Mouse (Mus musculus): ENCODE data around the gene Fig4. TPM values are rescaled to one million over a fixed set of nuclear protein-coding genes. Genes with fewer than 3 reads are reported as not detected.

Gene Fig4
- polyA plus RNA-seq, 1 experiment from 2014 or later: 33.7 TPM

DNA sequence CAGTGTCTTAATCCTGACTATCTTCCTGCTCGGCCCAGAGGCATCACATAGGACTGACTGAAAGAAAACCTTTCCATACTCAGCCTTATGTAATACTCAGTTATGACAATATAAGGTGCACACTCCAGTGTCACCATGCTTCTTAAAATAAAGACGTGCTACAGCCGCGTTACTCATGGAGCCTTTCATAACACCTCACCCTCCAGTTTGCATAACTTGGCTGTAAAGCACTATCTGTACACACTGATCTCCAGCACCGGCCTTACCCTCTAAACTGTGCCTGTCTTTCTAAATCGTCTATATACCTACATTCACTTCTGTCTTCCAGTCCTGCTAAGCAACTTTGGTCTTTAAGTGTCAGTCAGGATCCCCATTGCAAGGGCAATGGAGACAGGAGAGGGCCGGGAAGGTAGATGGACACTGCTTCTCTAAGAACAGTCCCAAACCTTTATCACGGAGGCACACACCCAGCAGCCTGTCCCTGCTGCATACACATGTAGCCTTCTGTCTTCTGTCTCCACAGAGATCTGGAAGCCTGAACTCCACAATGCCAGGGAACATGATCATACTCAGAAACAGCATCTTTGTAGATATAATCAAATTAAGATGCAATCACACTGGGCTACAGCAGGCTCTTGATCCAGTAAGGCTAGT is 53.9 kb downstream of the Fig4 start:
- ATAC-seq (no peak), DNase-seq (ENCODE audit: low spot score) (no peak)
- Histone ChIP-seq H3K4me2 (ENCODE audit: low read length) (no peak overlapping the region), H3K4me3 (ENCODE audit: low read depth, low read length) (no peak overlapping the region), H3K27ac (ENCODE audit: low read depth, low read length) (no peak overlapping the region), H3K36me3 (ENCODE audit: control insufficient read depth, insufficient read depth, low read length) (peaks cover 8% of the 10 kb centered on the region; the same call in 1 of the 2 replicates), H3K4me1 (ENCODE audit: control insufficient read depth, insufficient read depth, low read length) (no peaks in the 10 kb centered on the region), H3K9ac (ENCODE audit: low read length) (no peak overlapping the region), H3K27me3 (replicated peaks; ENCODE audit: control insufficient read depth, insufficient read depth, low read length) (no peaks in the 10 kb centered on the region), H3K9me3 (replicated peaks; ENCODE audit: control insufficient read depth, low read length) (no peaks in the 10 kb centered on the region)
- WGBS: 91% methylated on average over 8 of the region's 8 CpGs

DNA sequence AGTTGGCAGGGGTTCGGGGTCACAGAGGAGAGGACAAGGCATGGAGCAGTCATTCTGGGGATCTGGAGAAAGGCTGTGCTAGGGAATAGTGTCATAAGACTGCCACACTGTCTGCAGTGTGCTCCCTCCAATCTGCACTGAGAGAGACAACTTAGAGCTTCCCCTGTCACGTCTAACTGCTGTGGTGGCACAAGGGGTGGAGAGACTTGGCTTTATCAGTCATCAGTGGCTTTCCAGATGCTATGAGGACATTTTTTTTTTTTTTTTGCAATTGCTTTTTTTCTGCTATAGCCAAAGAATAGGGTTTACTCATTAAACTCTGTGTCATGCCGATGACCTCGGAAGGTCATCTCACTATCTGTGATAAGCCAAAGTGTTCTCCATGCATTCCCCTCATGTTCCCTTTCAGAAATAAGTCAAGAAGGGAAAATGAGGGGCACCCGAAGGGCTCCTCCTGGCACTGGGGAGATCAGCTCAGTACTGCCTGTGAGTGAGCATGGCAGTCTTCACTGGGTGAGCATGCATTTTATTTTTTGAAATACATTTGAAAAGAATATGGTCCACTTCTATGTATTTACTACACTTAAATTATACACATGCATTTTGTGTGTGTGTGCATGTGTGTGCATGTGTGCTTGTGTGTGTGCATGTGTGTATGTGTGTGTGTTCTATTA is 55.1 kb downstream of the Fig4 start:
- DNase-seq (ENCODE audit: low spot score) (no peak), ATAC-seq (no peak)
- Histone ChIP-seq H3K4me3 (ENCODE audit: low read depth, low read length) (no peak overlapping the region), H3K4me2 (ENCODE audit: low read length) (no peak overlapping the region), H3K36me3 (ENCODE audit: control insufficient read depth, insufficient read depth, low read length) (peaks cover 4% of the 10 kb centered on the region; the same call in 1 of the 2 replicates), H3K9me3 (replicated peaks; ENCODE audit: control insufficient read depth, low read length) (no peaks in the 10 kb centered on the region), H3K4me1 (ENCODE audit: control insufficient read depth, insufficient read depth, low read length) (no peaks in the 10 kb centered on the region), H3K27ac (ENCODE audit: low read depth, low read length) (no peak overlapping the region), H3K9ac (ENCODE audit: low read length) (no peak overlapping the region), H3K27me3 (replicated peaks; ENCODE audit: control insufficient read depth, insufficient read depth, low read length) (no peaks in the 10 kb centered on the region)
- WGBS: 88% methylated on average over 5 of the region's 5 CpGs

DNA sequence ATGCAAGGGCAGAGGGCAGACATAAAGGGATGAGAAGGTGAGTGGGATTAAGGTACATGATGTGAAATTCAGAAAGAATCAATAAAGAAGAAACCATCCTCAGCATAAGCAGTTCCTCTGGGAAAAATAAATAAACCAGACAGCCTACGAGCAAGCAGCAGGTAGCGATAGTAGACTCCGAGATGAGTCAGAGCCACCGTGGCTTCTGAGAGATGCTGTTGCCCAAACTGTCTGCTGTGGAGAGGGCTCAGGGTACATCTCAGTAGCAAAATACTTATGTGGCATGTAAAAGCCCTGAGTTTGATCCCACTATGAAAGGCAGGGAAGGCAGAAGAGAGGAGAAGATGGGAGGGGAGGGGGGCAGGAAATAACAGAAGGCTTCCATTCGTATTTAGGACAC is 56.9 kb downstream of the Fig4 start:
- no peaks in the 10 kb centered on the region for H3K9me3 ChIP-seq (replicated peaks; ENCODE audit: control insufficient read depth, low read length)
- H3K36me3 ChIP-seq (ENCODE audit: control insufficient read depth, insufficient read depth, low read length): no peaks in the 10 kb centered on the region
- H3K4me1 ChIP-seq (ENCODE audit: control insufficient read depth, insufficient read depth, low read length): no peaks in the 10 kb centered on the region
- DNase-seq (ENCODE audit: low spot score) (no peak), ATAC-seq (no peak)
- H3K4me3 ChIP-seq (ENCODE audit: low read depth, low read length): no peak overlapping the region
- H3K4me2 ChIP-seq (ENCODE audit: low read length): no peak overlapping the region
- 84% methylated on average over 5 of the region's 5 CpGs for WGBS
- H3K9ac ChIP-seq (ENCODE audit: low read length): no peak overlapping the region
- no peaks in the 10 kb centered on the region for H3K27me3 ChIP-seq (replicated peaks; ENCODE audit: control insufficient read depth, insufficient read depth, low read length)
- no peak overlapping the region for H3K27ac ChIP-seq (ENCODE audit: low read depth, low read length)

DNA sequence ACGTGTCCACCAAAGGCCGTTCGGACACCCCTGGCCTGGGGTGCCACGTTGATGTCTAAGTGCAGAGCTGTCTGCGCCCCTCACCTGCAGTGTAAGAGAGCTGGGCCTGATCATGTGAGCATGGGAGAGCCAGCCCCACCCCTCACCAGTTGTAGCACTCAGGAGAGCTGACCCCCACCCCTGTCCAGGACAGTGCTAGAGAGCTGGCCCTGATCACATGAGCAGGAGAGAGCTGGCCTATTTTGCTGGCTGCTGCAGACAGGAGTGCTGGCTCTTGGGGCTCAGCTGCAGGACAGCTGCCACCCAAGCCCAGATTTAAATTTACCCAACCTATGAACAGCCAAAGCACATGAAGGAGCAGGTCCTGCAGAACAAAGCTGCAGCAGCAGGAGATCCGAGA is 57.6 kb downstream of the Fig4 start:
- ATAC-seq (no peak), DNase-seq (ENCODE audit: low spot score) (no peak)
- Histone ChIP-seq H3K9me3 (replicated peaks; ENCODE audit: control insufficient read depth, low read length) (no peaks in the 10 kb centered on the region), H3K4me3 (ENCODE audit: low read depth, low read length) (no peak overlapping the region), H3K4me2 (ENCODE audit: low read length) (no peak overlapping the region), H3K27ac (ENCODE audit: low read depth, low read length) (no peak overlapping the region), H3K36me3 (ENCODE audit: control insufficient read depth, insufficient read depth, low read length) (no peaks in the 10 kb centered on the region), H3K4me1 (ENCODE audit: control insufficient read depth, insufficient read depth, low read length) (no peaks in the 10 kb centered on the region), H3K27me3 (replicated peaks; ENCODE audit: control insufficient read depth, insufficient read depth, low read length) (no peaks in the 10 kb centered on the region), H3K9ac (ENCODE audit: low read length) (no peak overlapping the region)
- 90% methylated on average over 6 of the region's 6 CpGs for WGBS

- ATAC-seq: no peak
Measured at GRCm38 (mm10) chr10:41245028-41245427, 58.0 kb downstream of the Fig4 start.

GRCm38 (mm10) chr10:41243930-41244329 is 59.1 kb downstream of the Fig4 start:
- DNase-seq (ENCODE audit: low spot score) (no peak), ATAC-seq (no peak)
- Histone ChIP-seq H3K9me3 (replicated peaks; ENCODE audit: control insufficient read depth, low read length) (no peaks in the 10 kb centered on the region), H3K4me1 (ENCODE audit: control insufficient read depth, insufficient read depth, low read length) (no peaks in the 10 kb centered on the region), H3K36me3 (ENCODE audit: control insufficient read depth, insufficient read depth, low read length) (0 out of 2 replicates have a peak, but pooled peaks cover 7% of the 10 kb centered on the region), H3K27ac (ENCODE audit: low read depth, low read length) (no peak overlapping the region), H3K27me3 (replicated peaks; ENCODE audit: control insufficient read depth, insufficient read depth, low read length) (no peaks in the 10 kb centered on the region), H3K9ac (ENCODE audit: low read length) (no peak overlapping the region), H3K4me3 (ENCODE audit: low read depth, low read length) (no peak overlapping the region), H3K4me2 (ENCODE audit: low read length) (no peak overlapping the region)
- 96% methylated on average over 6 of the region's 6 CpGs for WGBS

More at GRCm38 (mm10) chr10:41245028-41245427, 58.0 kb downstream of the Fig4 start:
- WGBS: 86% methylated on average over 6 of the region's 6 CpGs
- no peak overlapping the region for H3K27ac ChIP-seq (ENCODE audit: low read depth, low read length)
- no peak overlapping the region for H3K4me2 ChIP-seq (ENCODE audit: low read length)
- H3K4me3 ChIP-seq (ENCODE audit: low read depth, low read length): no peak overlapping the region
- H3K36me3 ChIP-seq (ENCODE audit: control insufficient read depth, insufficient read depth, low read length): no peaks in the 10 kb centered on the region
- no peaks in the 10 kb centered on the region for H3K4me1 ChIP-seq (ENCODE audit: control insufficient read depth, insufficient read depth, low read length)
- H3K9ac ChIP-seq (ENCODE audit: low read length): no peak overlapping the region
- no peak for DNase-seq (ENCODE audit: low spot score)
- no peaks in the 10 kb centered on the region for H3K9me3 ChIP-seq (replicated peaks; ENCODE audit: control insufficient read depth, low read length)
- no peaks in the 10 kb centered on the region for H3K27me3 ChIP-seq (replicated peaks; ENCODE audit: control insufficient read depth, insufficient read depth, low read length)

DNA sequence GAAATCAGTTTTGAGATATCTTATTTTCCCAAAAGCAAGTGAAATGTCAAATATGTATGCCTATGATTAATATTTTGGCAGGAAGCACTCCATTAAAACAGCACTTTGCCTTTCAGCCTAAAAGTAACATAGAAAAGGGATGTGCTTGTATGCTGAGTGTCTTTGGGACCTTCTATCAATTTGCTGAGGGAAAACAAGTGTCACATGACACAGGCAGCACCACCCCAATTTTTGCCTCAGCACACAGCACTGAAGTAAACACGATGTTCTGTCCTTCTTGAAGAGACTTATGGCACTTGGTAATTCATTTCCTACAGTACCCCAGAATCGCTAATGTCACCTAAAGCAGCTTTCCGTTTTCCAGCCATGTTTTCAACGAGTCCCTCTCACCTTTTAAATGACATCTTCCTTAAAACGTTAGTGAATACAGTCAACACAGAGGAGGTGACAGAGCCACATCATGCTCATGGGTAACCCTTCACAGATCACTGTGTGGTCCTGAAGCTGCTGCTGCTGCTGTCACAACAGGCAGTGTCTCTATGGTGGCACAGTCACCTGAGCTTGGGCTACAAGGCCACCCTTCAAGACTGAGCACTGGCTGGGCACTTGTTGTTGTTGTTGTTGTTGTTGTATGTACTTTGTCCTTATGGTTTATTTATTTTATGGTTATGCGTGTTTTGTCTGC is 61.4 kb downstream of the Fig4 start:
- no peak for ATAC-seq
- WGBS: 88% methylated on average over 6 of the region's 6 CpGs
- no peak overlapping the region for H3K4me3 ChIP-seq (ENCODE audit: low read depth, low read length)

DNA sequence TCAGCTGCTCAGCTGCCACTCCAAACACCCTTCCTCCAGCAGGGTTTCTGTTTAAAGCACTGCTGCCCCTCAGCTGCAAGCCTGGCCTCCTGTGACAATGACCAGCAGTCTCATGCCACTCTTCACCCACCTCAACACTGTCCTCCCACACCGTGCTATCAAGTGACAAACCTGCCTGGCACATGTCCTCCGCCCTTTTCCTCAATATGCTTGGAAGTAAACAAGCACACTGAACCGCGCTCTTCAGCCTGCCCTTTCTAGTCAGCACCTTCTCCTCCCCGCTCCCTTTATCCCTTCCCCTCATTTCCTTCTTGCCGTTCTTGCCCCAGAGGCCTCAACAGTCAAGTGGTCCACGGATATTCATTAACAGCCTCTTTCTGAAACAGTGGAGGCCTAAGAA is 62.0 kb downstream of the Fig4 start:
- H3K27ac ChIP-seq (ENCODE audit: low read depth, low read length): no peak overlapping the region
- no peak for DNase-seq (ENCODE audit: low spot score)
- no peak overlapping the region for H3K4me3 ChIP-seq (ENCODE audit: low read depth, low read length)
- no peak overlapping the region for H3K9ac ChIP-seq (ENCODE audit: low read length)
- WGBS: 67% methylated on average over 7 of the region's 7 CpGs
- no peak overlapping the region for H3K4me2 ChIP-seq (ENCODE audit: low read length)
- ATAC-seq: no peak
- no peaks in the 10 kb centered on the region for H3K4me1 ChIP-seq (ENCODE audit: control insufficient read depth, insufficient read depth, low read length)
- H3K27me3 ChIP-seq (replicated peaks; ENCODE audit: control insufficient read depth, insufficient read depth, low read length): no peaks in the 10 kb centered on the region
- 0 out of 2 replicates have a peak, but pooled peaks cover 7% of the 10 kb centered on the region for H3K36me3 ChIP-seq (ENCODE audit: control insufficient read depth, insufficient read depth, low read length)
- H3K9me3 ChIP-seq (replicated peaks; ENCODE audit: control insufficient read depth, low read length): no peaks in the 10 kb centered on the region

More for the DNA sequence above, 61.4 kb downstream of the Fig4 start:
- Histone ChIP-seq H3K36me3 (ENCODE audit: control insufficient read depth, insufficient read depth, low read length) (0 out of 2 replicates have a peak, but pooled peaks cover 7% of the 10 kb centered on the region), H3K27me3 (replicated peaks; ENCODE audit: control insufficient read depth, insufficient read depth, low read length) (no peaks in the 10 kb centered on the region), H3K4me1 (ENCODE audit: control insufficient read depth, insufficient read depth, low read length) (no peaks in the 10 kb centered on the region), H3K9ac (ENCODE audit: low read length) (no peak overlapping the region), H3K4me2 (ENCODE audit: low read length) (no peak overlapping the region), H3K9me3 (replicated peaks; ENCODE audit: control insufficient read depth, low read length) (no peaks in the 10 kb centered on the region), H3K27ac (ENCODE audit: low read depth, low read length) (no peak overlapping the region)
- no peak for DNase-seq (ENCODE audit: low spot score)

DNA sequence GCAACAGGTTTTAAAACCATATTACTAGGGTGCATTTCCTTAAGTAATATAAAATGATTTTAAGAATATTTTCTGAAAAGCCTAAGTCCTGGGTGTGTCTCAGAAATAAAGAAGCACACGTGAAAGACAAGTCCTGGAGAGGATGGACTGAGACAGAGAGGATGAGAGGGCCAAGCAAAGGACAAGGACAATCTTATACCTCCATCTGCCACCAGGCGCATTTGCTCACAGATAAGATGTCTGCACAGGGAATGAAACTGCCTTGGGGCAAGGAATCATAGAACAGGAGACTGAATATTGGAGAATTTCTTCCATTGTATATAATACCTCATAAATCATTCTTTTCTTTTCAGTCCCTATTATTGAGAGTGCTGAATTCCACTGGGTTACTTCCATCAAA is 67.0 kb downstream of the Fig4 start:
- H3K4me3 ChIP-seq (ENCODE audit: low read depth, low read length): no peak overlapping the region
- H3K27ac ChIP-seq (ENCODE audit: low read depth, low read length): no peak overlapping the region
- H3K4me2 ChIP-seq (ENCODE audit: low read length): no peak overlapping the region
- H3K9me3 ChIP-seq (replicated peaks; ENCODE audit: control insufficient read depth, low read length): no peaks in the 10 kb centered on the region
- WGBS: 85% methylated on average over 2 of the region's 2 CpGs
- no peaks in the 10 kb centered on the region for H3K4me1 ChIP-seq (ENCODE audit: control insufficient read depth, insufficient read depth, low read length)
- 0 out of 2 replicates have a peak, but pooled peaks cover 7% of the 10 kb centered on the region for H3K36me3 ChIP-seq (ENCODE audit: control insufficient read depth, insufficient read depth, low read length)
- no peak overlapping the region for H3K9ac ChIP-seq (ENCODE audit: low read length)
- no peak for DNase-seq (ENCODE audit: low spot score)
- ATAC-seq: no peak
- no peaks in the 10 kb centered on the region for H3K27me3 ChIP-seq (replicated peaks; ENCODE audit: control insufficient read depth, insufficient read depth, low read length)

Data from forebrain, embryonic 14.5 days (tissue).